Mouse (Mus musculus) adrenal gland, adult 8-10 months (tissue): Measurements from ENCODE around the gene Dhx34. TPM values are rescaled to one million over a fixed set of nuclear protein-coding genes. Genes with fewer than 3 reads are reported as not detected.

Source experiments
- DNase-seq: peaks from one replicate; pipeline ENCODE4 v3.0.0; 2022
- total RNA-seq, 4 experiments: library from RNA; stranded (reverse); gene quantifications; 2 replicates each; pipeline ENCODE4 v1.2.4; 2022

Gene Dhx34
- total RNA-seq, 4 experiments from 2014 or later, result 13.7 to 20.3 (median 16.9) TPM

DNA sequence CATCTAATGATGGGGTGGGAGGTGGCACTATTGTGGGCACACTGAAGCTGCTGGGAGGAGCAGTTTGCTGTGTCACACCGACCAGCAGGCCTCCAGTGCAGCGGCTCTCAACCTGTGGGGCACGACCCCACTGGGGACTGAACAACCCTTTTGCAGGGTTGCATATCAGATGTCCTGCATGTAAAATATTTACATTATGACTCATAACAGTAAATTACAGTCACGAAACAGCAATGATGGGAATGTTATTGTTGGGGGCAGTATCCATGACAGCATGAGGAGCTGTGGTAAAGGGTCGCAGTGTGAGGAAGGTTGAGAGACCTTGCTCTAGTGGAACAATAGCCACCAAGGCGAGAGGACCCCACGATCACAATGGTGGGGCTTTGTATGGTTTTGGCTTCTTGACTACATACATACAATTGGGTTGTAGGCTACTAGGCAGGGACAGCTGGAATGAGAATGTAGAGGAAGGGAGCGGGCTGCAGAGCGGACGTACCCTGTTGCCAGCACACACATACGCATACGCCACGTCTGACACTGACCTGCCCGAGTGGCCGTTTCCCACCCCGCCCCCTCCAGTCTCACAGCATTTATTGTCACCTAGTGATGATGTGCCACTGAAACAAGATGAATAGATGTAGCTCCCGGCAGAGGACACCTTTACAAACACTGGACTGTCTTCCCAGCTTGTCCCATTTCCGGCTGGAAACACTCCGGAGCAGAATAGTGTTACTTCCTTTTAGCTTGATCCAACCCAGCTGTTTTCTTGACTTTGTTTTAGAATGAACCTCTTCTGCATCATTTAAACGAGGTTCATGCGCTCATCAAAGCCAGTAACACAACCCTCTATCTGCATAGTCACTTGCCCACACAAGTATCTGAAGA is 12.8 kb downstream of the Dhx34 start:
- no peak for DNase-seq

DNA sequence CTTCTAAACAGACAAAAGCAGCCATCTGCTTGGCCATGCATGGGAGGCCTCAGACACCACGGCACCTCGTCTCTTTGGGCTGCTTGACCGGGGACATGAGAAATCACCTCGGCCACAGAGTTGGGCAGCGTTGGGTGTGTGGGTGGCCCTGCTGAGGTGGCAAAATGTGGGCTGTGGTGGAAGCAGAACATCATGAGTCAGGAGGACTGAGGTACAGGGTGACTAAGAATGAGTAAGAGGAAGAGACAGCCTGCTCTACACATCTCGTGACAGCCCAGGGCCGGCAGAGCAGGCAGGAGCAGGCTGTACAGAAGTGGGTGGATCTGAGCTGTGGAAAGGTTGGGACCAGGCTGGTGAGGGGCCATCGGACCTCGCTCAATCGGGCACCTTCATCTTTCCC is 14.3 kb downstream of the Dhx34 start:
- peak; percentile 41 for DNase-seq

DNA sequence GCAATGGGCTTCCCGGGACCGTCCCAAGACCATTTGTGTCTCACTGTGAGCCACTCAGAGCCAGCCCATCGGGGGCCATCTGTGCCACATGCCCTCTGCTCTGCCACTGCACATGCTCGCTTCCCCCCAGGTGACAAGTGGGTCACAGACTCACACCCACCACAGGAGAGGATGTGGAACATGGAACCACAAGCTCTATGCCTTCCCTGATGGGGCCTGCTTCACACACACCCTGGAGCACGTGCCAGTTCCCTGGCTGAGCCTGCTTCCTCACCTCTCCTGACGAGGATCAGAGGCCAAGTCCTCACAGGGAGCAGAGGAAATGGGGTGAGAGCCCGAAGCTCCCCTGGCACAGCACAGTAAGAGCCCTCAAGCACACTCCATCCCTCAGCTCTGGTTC is 14.8 kb downstream of the Dhx34 start:
- no peak for DNase-seq

DNA sequence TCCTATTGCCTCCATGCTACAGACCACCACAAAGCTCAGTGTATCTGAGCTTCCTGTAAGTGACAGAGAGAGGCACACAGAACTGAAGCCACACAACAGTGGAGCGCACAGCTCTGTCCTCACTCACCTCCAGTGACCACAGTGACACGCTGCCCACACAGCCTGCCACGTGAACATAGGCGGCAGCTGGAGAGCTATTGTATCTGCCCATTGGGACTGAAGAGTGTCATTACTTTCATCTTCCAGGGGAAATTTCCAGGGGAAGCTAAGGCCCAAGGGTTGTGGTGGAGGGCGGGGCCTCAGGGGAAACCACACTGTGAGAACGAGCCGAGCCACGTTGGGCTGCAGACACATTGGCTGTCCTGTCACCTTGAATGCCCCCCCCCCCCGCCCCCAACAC is 17.0 kb downstream of the Dhx34 start:
- DNase-seq, result no peak

DNA sequence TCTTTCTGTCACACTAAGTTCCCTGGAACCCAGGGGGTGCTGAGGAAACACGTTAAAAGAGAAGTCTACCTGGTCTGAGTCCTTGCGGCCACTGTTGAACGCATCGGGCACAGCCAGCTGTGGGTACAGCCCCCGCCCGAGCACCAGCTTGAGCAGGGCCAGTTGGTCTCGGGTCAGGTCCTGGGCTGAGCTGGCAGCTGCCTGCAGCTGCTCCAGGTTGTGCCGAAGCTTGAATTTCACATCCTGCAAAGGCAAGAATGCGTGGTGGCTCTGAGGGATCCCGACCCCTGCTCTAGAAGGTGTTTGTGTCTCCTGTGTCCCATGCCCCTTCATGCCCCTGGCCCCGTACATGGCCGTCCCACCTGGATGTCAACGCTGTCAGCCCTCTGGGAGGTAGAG is 18.3 kb downstream of the Dhx34 start:
- no peak for DNase-seq

DNA sequence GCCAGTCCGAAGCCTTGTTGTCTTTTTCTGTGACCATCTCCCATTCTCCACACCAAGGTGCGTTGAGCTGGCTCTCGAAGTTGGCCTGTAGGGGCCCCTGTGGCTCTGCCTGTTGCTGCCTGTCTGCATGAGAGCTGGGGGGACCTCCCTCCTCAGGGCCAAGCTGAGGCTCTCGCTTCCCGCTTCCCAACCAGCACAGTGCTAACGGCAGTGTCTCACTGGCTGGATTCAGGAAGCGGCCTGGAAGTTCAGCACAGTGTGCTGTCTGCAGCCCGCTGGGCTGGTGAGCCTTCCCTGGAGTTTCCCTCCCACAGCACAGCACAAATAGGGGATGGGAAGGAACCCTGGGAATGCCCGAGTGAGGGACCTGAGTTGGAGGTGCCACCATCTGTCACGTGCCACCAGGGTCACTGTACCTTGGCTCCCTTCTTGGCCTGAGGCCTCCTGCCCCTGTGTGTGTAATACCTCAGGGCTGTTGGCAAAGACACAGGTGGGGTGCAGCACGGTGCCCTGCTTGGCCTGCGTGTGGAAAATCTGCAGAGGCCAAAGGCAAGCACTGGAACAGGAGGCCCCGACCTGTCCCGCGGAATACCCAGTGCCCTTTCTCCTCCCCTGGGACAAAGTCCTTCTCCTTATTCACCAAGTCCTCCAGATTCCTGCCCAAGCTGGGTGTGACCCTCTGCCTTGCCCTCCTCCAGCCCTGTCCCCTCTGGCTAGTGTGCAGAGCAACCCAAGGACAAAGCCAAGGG is 18.9 kb downstream of the Dhx34 start:
- DNase-seq, result no peak

DNA sequence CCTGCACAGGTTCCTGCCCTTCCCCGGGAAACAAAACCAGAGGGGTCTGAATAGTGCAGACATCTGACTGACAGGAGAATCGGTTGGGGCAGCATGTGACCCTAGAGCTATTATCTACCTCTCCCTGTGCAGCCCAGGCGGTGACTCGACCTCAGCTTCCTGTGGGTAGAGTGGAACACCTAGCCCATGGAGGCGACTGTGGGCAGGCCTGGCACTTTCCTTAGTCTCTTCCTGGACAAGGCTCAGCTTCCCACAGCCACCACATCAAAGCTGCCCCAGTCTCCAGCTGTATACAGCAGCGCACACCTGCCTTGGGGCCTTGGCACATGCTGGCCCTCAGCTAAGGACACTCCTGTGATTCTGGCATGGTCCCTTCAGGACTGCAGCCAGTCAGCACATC is 20.7 kb downstream of the Dhx34 start:
- DNase-seq, result no peak

DNA sequence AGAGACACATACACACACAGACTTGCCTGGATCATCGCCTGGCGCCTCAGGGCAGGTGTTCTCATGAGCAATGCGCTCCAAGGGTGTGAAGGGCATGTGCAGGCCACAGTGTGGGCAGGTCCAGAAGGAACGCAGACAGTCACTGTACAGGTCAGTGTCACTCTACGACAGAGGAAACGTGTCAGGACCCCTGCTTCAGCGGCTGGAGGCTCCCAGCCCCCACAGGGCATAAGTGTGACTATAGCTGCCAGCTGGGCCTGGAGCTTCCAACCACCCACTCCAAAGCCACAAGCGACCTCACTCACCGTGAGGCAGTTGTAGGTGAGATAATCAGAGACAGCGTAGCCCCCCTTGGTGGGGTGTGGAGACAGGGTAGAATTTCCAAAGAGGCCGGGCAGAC is 23.3 kb downstream of the Dhx34 start:
- DNase-seq, result no peak

DNA sequence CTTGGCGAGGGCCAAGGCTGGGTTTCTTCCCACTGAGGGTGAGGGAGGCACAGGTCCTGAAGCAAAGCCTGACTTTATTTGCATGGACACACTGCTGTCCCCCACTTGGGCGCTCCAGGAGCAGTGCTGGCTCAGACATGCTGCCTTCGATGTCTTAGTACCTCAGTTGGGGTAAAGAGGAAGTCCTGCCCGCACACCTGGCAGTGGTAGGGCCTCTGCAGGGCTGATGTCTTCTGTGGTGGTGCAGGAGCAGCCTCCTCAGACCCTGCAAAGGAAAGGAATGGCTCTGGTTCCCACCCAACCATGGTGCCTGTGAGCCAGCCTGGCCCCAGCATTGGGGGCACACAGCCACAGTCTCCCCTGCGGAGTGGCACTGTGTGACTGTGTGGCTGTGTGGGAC is 24.7 kb downstream of the Dhx34 start:
- no peak for DNase-seq

DNA sequence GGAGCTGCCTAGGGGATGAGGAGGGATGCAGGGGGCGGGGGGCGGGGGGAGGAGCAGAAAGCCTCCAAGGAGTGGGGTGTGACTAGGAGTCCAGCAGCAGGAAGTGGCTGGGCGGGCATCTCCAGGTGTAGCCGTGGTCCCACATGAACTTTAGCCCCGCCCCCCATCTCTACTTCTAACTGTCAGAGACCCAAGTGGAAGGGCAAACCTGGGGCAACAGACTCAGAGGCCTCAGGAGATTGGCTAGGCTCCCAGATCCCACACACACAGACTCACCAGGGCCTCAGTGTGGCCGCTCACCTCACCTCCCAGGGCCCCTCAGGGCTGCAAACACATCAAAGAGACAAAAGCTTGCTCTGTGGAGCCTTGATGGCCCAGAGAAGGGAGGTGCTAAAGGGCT is 25.2 kb downstream of the Dhx34 start:
- no peak for DNase-seq

DNA sequence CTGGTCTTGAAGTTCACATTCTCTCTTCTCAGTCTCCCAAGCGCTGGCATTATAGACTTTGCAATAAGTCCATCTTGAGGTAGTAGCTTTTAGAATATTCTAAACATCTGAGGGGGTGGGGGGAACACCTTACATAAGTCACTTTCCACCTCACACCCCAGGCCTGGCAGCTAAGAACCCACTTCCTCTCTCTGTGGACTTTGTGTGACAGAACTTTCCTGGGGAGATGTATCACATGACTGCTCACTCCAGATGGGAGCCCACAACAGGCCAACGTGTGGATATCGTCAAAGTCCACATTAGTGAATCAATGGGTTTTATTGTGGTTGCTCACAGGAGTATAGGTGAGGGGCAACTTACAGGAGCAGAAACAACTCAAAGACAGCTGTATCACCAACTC is 28.1 kb downstream of the Dhx34 start:
- DNase-seq, result no peak

DNA sequence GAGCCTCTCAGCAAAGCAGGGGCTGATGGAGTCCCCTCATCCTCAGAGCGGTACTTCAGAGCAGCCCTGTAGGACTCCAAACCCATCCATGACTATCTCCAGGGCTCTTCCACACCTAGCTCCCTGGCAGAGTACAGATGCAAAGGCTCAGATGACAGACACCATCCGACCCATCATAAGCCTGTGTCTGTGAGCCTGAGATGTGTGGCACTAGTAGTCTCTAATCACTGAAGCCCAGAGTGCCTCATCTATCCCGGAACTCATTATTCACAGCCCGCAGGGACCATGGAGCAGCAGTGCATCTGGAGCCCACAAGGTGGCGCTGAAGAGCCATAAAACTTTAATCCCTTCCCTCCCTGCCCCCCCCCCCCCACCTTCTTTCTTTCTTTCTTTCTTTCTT is 29.5 kb downstream of the Dhx34 start:
- DNase-seq, result peak; percentile 47

DNA sequence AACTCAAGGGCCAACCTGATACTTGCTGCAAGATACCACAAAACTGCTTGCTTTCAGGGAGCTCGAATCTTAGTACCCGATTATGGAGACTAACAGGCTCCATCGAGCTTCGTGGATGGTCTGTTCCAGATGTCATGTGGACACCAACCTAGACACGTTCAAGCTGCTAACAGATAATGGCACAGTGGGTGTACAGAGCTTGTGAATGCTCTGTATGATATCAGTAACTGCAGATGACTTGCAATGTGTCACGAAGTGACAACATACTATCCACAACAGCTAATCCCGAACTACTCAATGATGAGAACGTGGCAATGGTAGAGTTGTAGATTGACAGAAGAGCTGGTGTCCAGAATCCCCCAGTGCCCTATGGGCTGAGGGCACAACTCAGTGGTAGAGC is 34.3 kb downstream of the Dhx34 start:
- no peak for DNase-seq

DNA sequence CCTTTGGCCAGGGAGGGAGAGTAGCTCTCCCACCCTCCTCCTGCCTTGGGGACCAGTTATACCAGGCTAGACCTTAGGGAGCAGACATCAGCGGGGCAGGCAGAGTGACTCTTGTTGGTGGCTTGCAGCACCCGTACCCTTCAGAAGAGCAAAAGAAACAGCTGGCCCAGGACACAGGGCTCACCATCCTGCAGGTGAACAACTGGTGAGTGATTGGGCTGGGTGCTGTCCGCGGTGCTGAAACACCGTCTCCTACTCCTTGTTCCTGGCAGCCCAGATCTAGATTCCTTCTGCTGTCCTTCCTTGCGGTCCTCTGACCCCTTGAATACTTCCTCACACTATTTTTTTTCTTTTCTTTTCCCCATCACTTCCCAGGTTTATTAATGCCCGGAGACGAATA is 38.2 kb downstream of the Dhx34 start:
- no peak for DNase-seq

DNA sequence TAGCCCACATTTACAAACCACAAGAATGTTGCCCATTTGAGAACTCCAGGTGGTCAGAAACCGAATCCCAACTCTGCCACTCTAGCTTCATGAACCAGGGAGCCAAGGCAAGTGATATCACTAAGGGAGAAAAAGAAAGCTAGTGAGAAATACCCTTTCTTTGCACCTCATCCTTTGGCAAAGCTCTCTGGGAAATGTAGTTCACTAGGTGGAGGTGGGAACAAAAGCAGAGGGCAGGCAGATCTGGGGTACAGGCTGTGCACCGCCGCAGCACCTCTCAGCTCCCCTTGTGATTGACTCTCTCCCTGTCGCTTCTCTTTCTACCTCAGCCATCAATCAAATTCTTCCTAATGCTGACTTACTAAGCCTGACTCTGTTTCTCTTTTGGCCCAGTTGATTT is 43.7 kb downstream of the Dhx34 start:
- DNase-seq, result no peak

DNA sequence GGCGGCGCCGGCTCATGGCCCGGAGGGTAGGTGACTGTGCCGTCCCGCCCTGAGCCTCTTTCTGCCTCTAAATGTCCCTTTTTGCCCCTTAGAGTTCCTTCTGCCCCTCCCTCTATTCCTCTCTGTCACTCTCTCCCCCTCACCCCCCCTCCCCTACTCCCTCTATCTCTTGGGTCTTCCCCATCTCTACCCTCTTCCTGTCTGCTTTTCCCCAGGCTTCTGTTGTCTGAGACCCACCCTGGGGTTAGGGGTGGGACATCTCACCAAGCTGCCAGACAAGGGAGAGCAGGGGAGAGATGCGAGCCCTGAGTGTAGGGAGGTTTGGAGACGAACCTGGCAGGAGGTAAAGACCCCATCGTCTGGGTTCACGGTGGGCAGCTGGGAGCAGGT is 46.3 kb downstream of the Dhx34 start:
- no peak for DNase-seq

DNA sequence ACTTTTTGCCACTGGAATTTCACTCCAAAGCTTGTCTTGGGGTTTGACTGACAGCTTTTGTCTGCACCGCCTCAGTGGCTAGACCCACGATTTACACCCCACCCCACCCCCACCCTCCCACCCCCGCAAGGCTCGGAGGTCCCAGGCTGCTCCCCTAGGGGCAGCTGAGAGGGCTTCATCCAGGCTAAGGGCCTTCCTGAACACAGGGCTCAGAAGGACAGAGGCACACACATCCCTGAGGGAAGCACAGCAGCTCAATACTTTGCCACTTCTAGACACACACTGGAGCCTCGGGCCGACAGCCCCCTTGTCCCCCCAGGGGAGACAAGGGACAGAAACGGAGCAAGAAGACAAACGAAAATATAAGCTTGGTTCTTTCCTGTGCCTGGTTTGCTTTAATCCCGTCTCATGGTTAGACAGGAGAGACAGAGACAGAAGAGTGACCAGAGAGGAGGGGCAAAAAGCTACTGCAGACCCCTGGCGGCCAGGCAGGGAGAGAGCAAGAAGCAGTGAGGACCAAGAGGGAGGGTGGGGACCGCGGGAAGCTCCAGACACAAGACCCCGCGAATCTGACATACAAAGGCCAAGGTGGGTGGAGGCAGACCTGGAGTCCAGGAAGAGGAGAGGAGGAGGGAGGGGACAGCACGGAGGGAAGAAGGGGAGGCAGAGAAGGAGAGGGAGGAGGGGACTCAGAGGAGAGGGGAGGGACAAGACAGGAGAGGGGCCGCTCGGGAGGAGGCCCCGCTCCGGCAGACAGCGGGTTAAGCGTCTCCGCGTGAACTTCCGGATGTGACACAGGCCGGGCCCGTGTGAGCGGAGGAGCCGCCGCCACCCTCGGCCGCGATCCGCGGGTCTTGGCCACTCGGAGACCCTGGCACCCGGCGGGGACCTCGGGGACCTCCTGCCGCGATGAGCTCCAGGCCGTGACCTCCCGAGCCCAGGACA is 47.0 kb downstream of the Dhx34 start, which contains the start of gene Meis3:
Gene Meis3 (plus strand): TSS at position 494 of the 945 bp plus-strand sequence.
- DNase-seq, result peak; percentile 25

DNA sequence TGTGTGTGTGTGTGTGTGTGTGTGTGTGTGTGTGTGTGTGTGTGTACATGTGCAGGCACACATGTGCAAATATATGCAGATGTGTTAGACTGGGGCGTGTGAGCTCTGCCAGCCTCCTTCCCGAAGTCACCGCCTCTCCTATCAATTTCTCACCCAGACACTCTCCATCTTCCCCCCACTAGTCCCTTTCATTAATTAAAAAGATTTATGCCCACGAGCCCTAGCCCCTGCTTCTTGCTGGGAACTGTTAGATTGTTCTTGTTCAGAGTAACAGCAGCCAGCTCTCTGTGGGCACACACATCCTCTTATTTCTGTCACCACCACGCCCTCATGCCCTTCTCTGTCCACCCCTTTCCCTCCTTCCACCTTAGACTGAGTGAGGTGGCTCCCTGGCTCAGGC is 48.7 kb downstream of the Dhx34 start:
- no peak for DNase-seq

DNA sequence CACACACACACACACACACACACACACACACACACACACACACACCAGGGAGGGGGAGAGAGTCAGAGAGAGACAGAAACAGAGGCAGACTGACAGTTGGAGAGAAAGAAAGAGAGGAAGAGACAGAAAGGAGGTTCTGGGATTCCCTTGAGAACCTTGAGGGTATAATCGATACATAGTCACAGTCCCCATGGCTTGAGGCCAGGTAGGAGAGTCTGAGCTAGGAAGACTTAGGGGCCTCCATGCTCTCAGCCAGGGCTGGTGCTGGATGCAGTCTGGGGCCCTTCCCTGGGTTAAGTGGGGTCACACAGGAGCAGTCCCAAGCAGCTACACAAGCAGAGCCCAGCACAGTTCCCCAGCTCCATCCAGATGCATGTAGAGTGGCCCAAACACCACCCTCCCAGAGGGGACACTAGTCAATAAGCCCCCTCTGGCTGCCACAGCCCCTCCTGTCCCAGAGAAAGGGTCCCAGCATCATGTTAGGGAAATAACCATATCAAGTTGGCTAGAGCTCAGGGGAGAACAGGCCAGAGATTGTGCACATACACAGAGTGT is 49.2 kb downstream of the Dhx34 start:
- DNase-seq, result no peak

DNA sequence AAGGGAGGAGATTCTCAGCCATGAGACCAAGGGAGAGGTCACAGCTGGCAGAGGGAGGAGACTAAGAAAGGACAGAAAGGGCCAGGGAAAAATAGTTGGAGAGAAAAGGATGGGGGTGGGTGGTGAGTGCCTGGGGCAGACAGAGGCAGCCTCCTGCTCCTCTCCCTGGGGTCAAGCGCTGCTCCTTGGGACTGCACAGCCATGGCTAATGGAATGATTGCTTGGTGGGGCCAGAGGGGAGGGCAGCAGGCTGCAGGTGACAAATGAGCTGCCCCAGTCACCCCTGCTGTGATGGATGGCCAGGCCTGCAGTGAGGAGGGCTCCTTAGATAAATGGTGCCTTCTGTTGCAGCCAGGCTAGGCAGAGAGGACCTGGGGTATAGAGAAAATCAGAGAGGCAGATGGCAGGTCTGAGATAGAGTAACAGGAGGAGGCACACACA is 49.7 kb downstream of the Dhx34 start:
- no peak for DNase-seq

DNA sequence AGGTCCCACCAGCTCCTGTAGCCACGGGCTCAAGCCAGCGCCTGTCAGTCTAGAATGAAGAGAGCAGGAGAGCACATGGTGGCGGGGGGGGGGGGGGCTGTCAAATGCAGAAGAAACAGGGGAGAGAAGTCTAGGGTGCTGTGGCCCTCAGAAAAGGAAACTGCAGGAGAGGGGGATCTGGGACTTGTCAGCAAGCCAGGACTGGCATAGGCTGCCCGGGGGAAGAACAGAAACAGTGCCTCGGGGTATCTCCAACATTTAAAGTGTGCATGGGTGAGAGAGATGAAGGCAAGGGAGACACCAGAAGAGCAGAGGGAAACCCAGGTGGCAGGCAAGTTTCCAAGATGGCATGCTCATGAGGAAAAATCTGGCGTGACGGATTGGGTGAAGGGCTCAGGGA is 59.8 kb downstream of the Dhx34 start:
- DNase-seq, result no peak

DNA sequence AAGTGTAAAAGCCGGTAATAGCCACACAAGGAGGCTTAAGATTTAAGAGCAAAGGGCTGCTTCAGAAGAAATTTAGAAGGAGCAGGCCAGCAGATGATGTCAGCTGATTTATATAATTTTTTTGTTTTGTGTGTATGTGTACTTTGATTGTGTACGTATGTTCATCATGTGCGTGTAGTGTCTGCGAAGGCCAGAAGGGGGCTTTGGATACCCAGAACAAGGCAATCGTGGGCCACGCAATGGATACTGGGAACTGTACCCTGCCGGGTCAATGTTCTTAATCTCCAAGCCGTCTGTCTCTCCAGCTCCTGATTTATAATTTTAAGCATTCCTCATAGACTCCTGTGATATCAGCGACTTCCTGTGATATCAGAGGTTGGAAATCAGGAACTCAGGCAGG is 60.5 kb downstream of the Dhx34 start:
- DNase-seq, result no peak
